ENCODE assay signal across 13 mouse cellular contexts in genomic region chr12:98713621-98714103, GRCm38 (mm10). TPM values are rescaled to one million over a fixed set of nuclear protein-coding genes. Genes with fewer than 3 reads are reported as not detected.
DNase-seq lines count a peak whose midpoint lies in the region; ATAC-seq and TF ChIP-seq lines count a peak whose summit lies in the region.
"Had no signal": no experiment of that assay in that cellular context is flagged by ENCODE, and none has a peak within 500 bp of the region (broad histone marks: within the 10 kb centered on the region; RNA-seq: fewer than 3 reads in every experiment).

No protein-coding gene starts in this region.

- H3K9ac ChIP-seq in midbrain, embryonic 13.5 days (replicated peaks), result no peak overlapping the region
- no peak overlapping the region for H3K9ac ChIP-seq in embryonic facial prominence, embryonic 11.5 days (replicated peaks; ENCODE audit: low read length)
- no peak overlapping the region for H3K9ac ChIP-seq in lung, embryonic 15.5 days
- no peak overlapping the region for H3K9ac ChIP-seq in stomach, postnatal 0 days (ENCODE audit: low read length)
- no peak overlapping the region for H3K9ac ChIP-seq in liver, embryonic 12.5 days
- H3K9ac ChIP-seq: embryonic facial prominence, embryonic 12.5 days; heart, embryonic 15.5 days; midbrain, embryonic 12.5 days had no signal

- no peaks in the 10 kb centered on the region for H3K9me3 ChIP-seq in midbrain, embryonic 10.5 days (replicated peaks)
- no peaks in the 10 kb centered on the region for H3K9me3 ChIP-seq in midbrain, embryonic 13.5 days
- no peaks in the 10 kb centered on the region for H3K9me3 ChIP-seq in embryonic facial prominence, embryonic 11.5 days (replicated peaks; ENCODE audit: control insufficient read depth, low read length)
- H3K9me3 ChIP-seq in lung, embryonic 15.5 days, result no peaks in the 10 kb centered on the region
- H3K9me3 ChIP-seq in stomach, postnatal 0 days (ENCODE audit: control insufficient read depth, low read length), result no peaks in the 10 kb centered on the region
- no peaks in the 10 kb centered on the region for H3K9me3 ChIP-seq in liver, embryonic 12.5 days (replicated peaks)
- H3K9me3 ChIP-seq: embryonic facial prominence, embryonic 12.5 days; heart, embryonic 15.5 days; midbrain, embryonic 12.5 days had no signal

- ATAC-seq in midbrain, embryonic 13.5 days, result no peak
- ATAC-seq in embryonic facial prominence, embryonic 11.5 days (replicated peaks; ENCODE audit: insufficient number of reproducible peaks, low FRiP score, low TSS enrichment, low read depth), result no peak
- peak; percentile 89 for ATAC-seq in lung, embryonic 15.5 days (ENCODE audit: borderline replicate concordance, extremely low read depth, low FRiP score, low TSS enrichment)
- ATAC-seq in stomach, postnatal 0 days (ENCODE audit: low FRiP score, low TSS enrichment), result peak; percentile 87
- no peak for ATAC-seq in liver, embryonic 12.5 days

- H3K4me2 ChIP-seq in midbrain, embryonic 13.5 days (replicated peaks), result no peak overlapping the region
- H3K4me2 ChIP-seq in embryonic facial prominence, embryonic 11.5 days (ENCODE audit: low read depth, low read length), result no peak overlapping the region
- H3K4me2 ChIP-seq in lung, embryonic 15.5 days, result peak overlapping the region; percentile 40; the same call in 1 of the 2 replicates
- H3K4me2 ChIP-seq in stomach, postnatal 0 days (replicated peaks; ENCODE audit: low read depth), result no peak overlapping the region
- no peak overlapping the region for H3K4me2 ChIP-seq in liver, embryonic 12.5 days
- H3K4me2 ChIP-seq: embryonic facial prominence, embryonic 12.5 days; midbrain, embryonic 12.5 days had no signal

- peaks cover 38% of the 10 kb centered on the region for H3K4me1 ChIP-seq in midbrain, embryonic 10.5 days
- 0 out of 2 replicates have a peak, but pooled peaks cover 12% of the 10 kb centered on the region for H3K4me1 ChIP-seq in midbrain, embryonic 13.5 days (replicated peaks)
- no peaks in the 10 kb centered on the region for H3K4me1 ChIP-seq in embryonic facial prominence, embryonic 11.5 days (ENCODE audit: control insufficient read depth, insufficient read depth, low read length)
- H3K4me1 ChIP-seq in lung, embryonic 15.5 days, result peaks cover 18% of the 10 kb centered on the region
- no peaks in the 10 kb centered on the region for H3K4me1 ChIP-seq in stomach, postnatal 0 days (replicated peaks; ENCODE audit: control insufficient read depth, insufficient read depth)
- peaks cover 11% of the 10 kb centered on the region; the same call in 1 of the 2 replicates for H3K4me1 ChIP-seq in liver, embryonic 12.5 days

- peaks cover 7% of the 10 kb centered on the region for H3K36me3 ChIP-seq in midbrain, embryonic 10.5 days
- H3K36me3 ChIP-seq in midbrain, embryonic 13.5 days, result no peaks in the 10 kb centered on the region
- no peaks in the 10 kb centered on the region for H3K36me3 ChIP-seq in embryonic facial prominence, embryonic 11.5 days (replicated peaks; ENCODE audit: control insufficient read depth, insufficient read depth, low read depth, low read length)
- H3K36me3 ChIP-seq in lung, embryonic 15.5 days, result no peaks in the 10 kb centered on the region
- H3K36me3 ChIP-seq in stomach, postnatal 0 days (ENCODE audit: control insufficient read depth, insufficient read depth, low read length), result no peaks in the 10 kb centered on the region; the same call in 1 of the 2 replicates
- H3K36me3 ChIP-seq in liver, embryonic 12.5 days, result no peaks in the 10 kb centered on the region
- H3K36me3 ChIP-seq: embryonic facial prominence, embryonic 12.5 days; heart, embryonic 15.5 days had no signal

- H3K27ac ChIP-seq in midbrain, embryonic 10.5 days (replicated peaks), result peak overlapping the region; percentile 67; the same call in 1 of the 2 replicates
- no peak overlapping the region for H3K27ac ChIP-seq in midbrain, embryonic 13.5 days
- H3K27ac ChIP-seq in embryonic facial prominence, embryonic 11.5 days (replicated peaks; ENCODE audit: low read depth, low read length), result no peak overlapping the region
- H3K27ac ChIP-seq in lung, embryonic 15.5 days, result peak overlapping the region; percentile 83
- no peak overlapping the region for H3K27ac ChIP-seq in stomach, postnatal 0 days (replicated peaks)
- no peak overlapping the region for H3K27ac ChIP-seq in liver, embryonic 12.5 days
- H3K27ac ChIP-seq: embryonic facial prominence, embryonic 12.5 days; midbrain, embryonic 12.5 days had no signal

- no peaks in the 10 kb centered on the region for H3K27me3 ChIP-seq in midbrain, embryonic 10.5 days (ENCODE audit: low read depth, poor library complexity, severe bottlenecking)
- H3K27me3 ChIP-seq in midbrain, embryonic 13.5 days, result no peaks in the 10 kb centered on the region
- no peaks in the 10 kb centered on the region for H3K27me3 ChIP-seq in embryonic facial prominence, embryonic 11.5 days (ENCODE audit: control insufficient read depth, insufficient read depth, low read length)
- no peaks in the 10 kb centered on the region for H3K27me3 ChIP-seq in lung, embryonic 15.5 days
- no peaks in the 10 kb centered on the region for H3K27me3 ChIP-seq in stomach, postnatal 0 days (ENCODE audit: control insufficient read depth, insufficient read depth, low read length)
- H3K27me3 ChIP-seq in liver, embryonic 12.5 days (replicated peaks), result no peaks in the 10 kb centered on the region
- H3K27me3 ChIP-seq: embryonic facial prominence, embryonic 12.5 days; heart, embryonic 15.5 days; midbrain, embryonic 12.5 days had no signal

- no peak for TF ChIP-seq CTCF in stomach, postnatal 0 days (IDR thresholded peaks at IDR 0.05; ENCODE audit: low read depth)

- H3K4me3 ChIP-seq in midbrain, embryonic 10.5 days, result no peak overlapping the region
- no peak overlapping the region for H3K4me3 ChIP-seq in midbrain, embryonic 13.5 days (replicated peaks)
- H3K4me3 ChIP-seq in embryonic facial prominence, embryonic 11.5 days (ENCODE audit: low read depth, low read length), result no peak overlapping the region
- no peak overlapping the region for H3K4me3 ChIP-seq in lung, embryonic 15.5 days
- H3K4me3 ChIP-seq in stomach, postnatal 0 days (ENCODE audit: low read depth, low read length), result no peak overlapping the region
- H3K4me3 ChIP-seq in liver, embryonic 12.5 days, result no peak overlapping the region
- H3K4me3 ChIP-seq: embryonic facial prominence, embryonic 12.5 days; heart, embryonic 15.5 days; midbrain, embryonic 12.5 days had no signal

- DNase-seq in midbrain, embryonic 10.5 days (ENCODE audit: low spot score), result no peak
- DNase-seq in embryonic facial prominence, embryonic 11.5 days (ENCODE audit: low spot score), result peak; percentile 45
- peak; percentile 46 for DNase-seq in stomach, postnatal 0 days (ENCODE audit: low spot score)
- DNase-seq in right cerebral cortex, postnatal 4 days, result no peak
- DNase-seq in ovary, postnatal 10 days (ENCODE audit: low spot score), result no peak
- DNase-seq: kidney, adult 9 months; liver had no signal

- WGBS in midbrain, embryonic 10.5 days, result 58% methylated on average over 7 of the region's 7 CpGs
- 56% methylated on average over 7 of the region's 7 CpGs for WGBS in midbrain, embryonic 13.5 days
- 35% methylated on average over 7 of the region's 7 CpGs for WGBS in embryonic facial prominence, embryonic 11.5 days
- WGBS in lung, embryonic 15.5 days, result 19% methylated on average over 7 of the region's 7 CpGs
- 19% methylated on average over 7 of the region's 7 CpGs for whole genome bisulfite sequencing in stomach, postnatal 0 days
- WGBS in liver, embryonic 12.5 days (ENCODE audit: insufficient replicate concordance), result 61% methylated on average over 7 of the region's 7 CpGs

- no peak for TF ChIP-seq EP300 in stomach, postnatal 0 days (optimal IDR thresholded peaks at IDR 0.05)

RNA-seq across cellular contexts. Expression of gene Ptpn21, which starts 23.5 kb away (rescaled TPM):
- 5.6 and 7.2 TPM in 2 replicates for polyA plus RNA-seq in midbrain, embryonic 10.5 days (2016; fragmentation: Nextera tagmentation; extraction: Ambion mirVana)
- polyA plus RNA-seq in midbrain, embryonic 13.5 days (2015; fragmentation: Nextera tagmentation; extraction: Ambion mirVana), result 5.7 and 6.9 TPM in 2 replicates
- polyA plus RNA-seq in embryonic facial prominence, embryonic 11.5 days (2014; fragmentation: Nextera tagmentation; extraction: Ambion mirVana), result 5.3 TPM in 2 replicates
- polyA plus RNA-seq in lung, embryonic 15.5 days (2015; fragmentation: Nextera tagmentation; extraction: Ambion mirVana), result 9.6 and 11.6 TPM in 2 replicates
- 5.5 and 6.6 TPM in 2 replicates for polyA plus RNA-seq in stomach, postnatal 0 days (2015; fragmentation: Nextera tagmentation; extraction: Ambion mirVana)
- polyA plus RNA-seq in liver, embryonic 12.5 days (2016; fragmentation: Nextera tagmentation; extraction: Ambion mirVana), result 2.4 and 2.8 TPM in 2 replicates

RNA-seq across cellular contexts. Expression of gene Zc3h14, which starts 33.1 kb away (rescaled TPM):
- polyA plus RNA-seq in midbrain, embryonic 10.5 days (2016; fragmentation: Nextera tagmentation; extraction: Ambion mirVana), result 135 and 139 TPM in 2 replicates
- polyA plus RNA-seq in midbrain, embryonic 13.5 days (2015; fragmentation: Nextera tagmentation; extraction: Ambion mirVana), result 116 and 124 TPM in 2 replicates
- 174 and 182 TPM in 2 replicates for polyA plus RNA-seq in embryonic facial prominence, embryonic 11.5 days (2014; fragmentation: Nextera tagmentation; extraction: Ambion mirVana)
- polyA plus RNA-seq in lung, embryonic 15.5 days (2015; fragmentation: Nextera tagmentation; extraction: Ambion mirVana), result 127 and 128 TPM in 2 replicates
- polyA plus RNA-seq in stomach, postnatal 0 days (2015; fragmentation: Nextera tagmentation; extraction: Ambion mirVana), result 47.7 and 49.3 TPM in 2 replicates
- 65.4 and 67.9 TPM in 2 replicates for polyA plus RNA-seq in liver, embryonic 12.5 days (2016; fragmentation: Nextera tagmentation; extraction: Ambion mirVana)

Comparison
In these comparisons a context has a peak if more than half of its experiments do, and no peak if none do; other contexts are left out.
1. H3K27ac ChIP-seq: peak in midbrain, embryonic 10.5 days (single experiment) and lung, embryonic 15.5 days (single experiment); none in midbrain, embryonic 13.5 days (single experiment), embryonic facial prominence, embryonic 11.5 days (single experiment), stomach, postnatal 0 days (single experiment) and liver, embryonic 12.5 days (single experiment).
2. DNase-seq: peak in embryonic facial prominence, embryonic 11.5 days (single experiment) and stomach, postnatal 0 days (single experiment); none in midbrain, embryonic 10.5 days (single experiment), right cerebral cortex, postnatal 4 days (single experiment) and ovary, postnatal 10 days (single experiment).
3. ATAC-seq: peak in lung, embryonic 15.5 days (single experiment) and stomach, postnatal 0 days (single experiment); none in midbrain, embryonic 13.5 days (single experiment), embryonic facial prominence, embryonic 11.5 days (single experiment) and liver, embryonic 12.5 days (single experiment).